23 mouse cellular contexts compared by ENCODE assay signal in genomic region chr16:85149509-85149871, GRCm38 (mm10). TPM values are rescaled to one million over a fixed set of nuclear protein-coding genes. Genes with fewer than 3 reads are reported as not detected.
A peak's percentile ranks its signal among the peaks of the same experiment; 100 is the strongest.
DNase-seq lines count a peak whose midpoint lies in the region; ATAC-seq and TF ChIP-seq lines count a peak whose summit lies in the region.
"Had no signal": no experiment of that assay in that cellular context is flagged by ENCODE, and none has a peak within 500 bp of the region (broad histone marks: within the 10 kb centered on the region; RNA-seq: fewer than 3 reads in every experiment).

No protein-coding gene starts in this region.

- H3K36me3 ChIP-seq in heart, postnatal 0 days (replicated peaks; ENCODE audit: control insufficient read depth, insufficient read depth, low read length) = no peaks in the 10 kb centered on the region
- no peaks in the 10 kb centered on the region for H3K36me3 ChIP-seq in heart, embryonic 10.5 days
- H3K36me3 ChIP-seq: embryonic facial prominence, embryonic 12.5 days; liver, embryonic 13.5 days; stomach, embryonic 15.5 days had no signal

- no peak for TF ChIP-seq EP300 in heart, postnatal 0 days (IDR thresholded peaks at IDR 0.05; ENCODE audit: low read depth)

- peak; percentile 84 for DNase-seq in heart, adult 11 months
- DNase-seq in heart, postnatal 4 days = no peak
- no peak for DNase-seq in heart, postnatal 0 days (ENCODE audit: low spot score)
- DNase-seq in heart, embryonic 10.5 days (ENCODE audit: low spot score) = no peak
- no peak for DNase-seq in layer of hippocampus, adult 2 months (ENCODE audit: low spot score in 2 of 2)
- DNase-seq in layer of hippocampus, adult 18-20 months (ENCODE audit: low spot score in 2 of 2) = no peak
- DNase-seq in natural killer cell, adult 2 months (ENCODE audit: low spot score in 2 of 2) = no peak
- DNase-seq: adrenal gland, adult 2 months; cerebellum, adult 18-20 months; cerebellum, postnatal 25 days; gastrocnemius, postnatal 10 days; liver, embryonic 13.5 days; lung, adult 2 months; lung, postnatal 36 days; thymus, postnatal 36 days had no signal

- no peaks in the 10 kb centered on the region for H3K9me3 ChIP-seq in heart, postnatal 0 days (replicated peaks; ENCODE audit: control insufficient read depth, low read length)
- no peaks in the 10 kb centered on the region for H3K9me3 ChIP-seq in heart, embryonic 10.5 days
- H3K9me3 ChIP-seq: embryonic facial prominence, embryonic 12.5 days; hindbrain, embryonic 10.5 days; liver, embryonic 13.5 days; stomach, embryonic 15.5 days had no signal

- H3K4me2 ChIP-seq in heart, postnatal 0 days (ENCODE audit: low read depth, low read length) = no peak overlapping the region
- H3K4me2 ChIP-seq: embryonic facial prominence, embryonic 12.5 days; liver, embryonic 13.5 days; stomach, embryonic 15.5 days had no signal

- ATAC-seq in heart, postnatal 0 days (ENCODE audit: insufficient read depth, low read depth) = no peak
- ATAC-seq: forebrain, embryonic 14.5 days had no signal

- H3K27me3 ChIP-seq in heart, postnatal 0 days (ENCODE audit: control insufficient read depth, insufficient read depth, low read length) = no peaks in the 10 kb centered on the region
- H3K27me3 ChIP-seq in heart, embryonic 10.5 days (ENCODE audit: insufficient read depth, poor library complexity, severe bottlenecking) = no peaks in the 10 kb centered on the region
- H3K27me3 ChIP-seq: embryonic facial prominence, embryonic 12.5 days; liver, embryonic 13.5 days; stomach, embryonic 15.5 days had no signal

- no peak overlapping the region for H3K4me3 ChIP-seq in heart, postnatal 0 days (ENCODE audit: low read depth, low read length)
- no peak overlapping the region for H3K4me3 ChIP-seq in heart, embryonic 10.5 days
- H3K4me3 ChIP-seq in layer of hippocampus, adult 2 months = no peak overlapping the region
- H3K4me3 ChIP-seq in embryonic fibroblast, embryonic 13.5 days (ENCODE audit: insufficient read depth, low read length) = no peak overlapping the region
- H3K4me3 ChIP-seq: embryonic facial prominence, embryonic 12.5 days; erythroblast, embryonic 14.5 days; hindbrain, embryonic 10.5 days; left cerebral cortex, adult 2 months; liver, embryonic 13.5 days; stomach, embryonic 15.5 days had no signal

- peaks cover 55% of the 10 kb centered on the region for H3K4me1 ChIP-seq in heart, postnatal 0 days (ENCODE audit: control insufficient read depth, insufficient read depth)
- H3K4me1 ChIP-seq in heart, embryonic 10.5 days = peaks cover 71% of the 10 kb centered on the region
- peaks cover 25% of the 10 kb centered on the region for H3K4me1 ChIP-seq in embryonic fibroblast, embryonic 13.5 days (ENCODE audit: control insufficient read depth, insufficient read depth, low read length)

- no peak overlapping the region for H3K9ac ChIP-seq in heart, postnatal 0 days (replicated peaks; ENCODE audit: low read depth, low read length)
- H3K9ac ChIP-seq: embryonic facial prominence, embryonic 12.5 days; liver, embryonic 13.5 days; stomach, embryonic 15.5 days had no signal

- TF ChIP-seq CTCF in heart, postnatal 0 days (IDR thresholded peaks at IDR 0.05; ENCODE audit: low read depth) = no peak
- no peak for TF ChIP-seq CTCF in layer of hippocampus, adult 2 months (conservative IDR thresholded peaks at IDR 0.05)
- no peak for TF ChIP-seq CTCF in embryonic fibroblast, embryonic 13.5 days (IDR thresholded peaks at IDR 0.05; ENCODE audit: borderline replicate concordance, insufficient read depth, low read length)

- H3K27ac ChIP-seq in heart, postnatal 0 days (ENCODE audit: low read depth) = peak overlapping the region; percentile 83
- H3K27ac ChIP-seq in heart, embryonic 10.5 days = no peak overlapping the region; the same call in 1 of the 2 replicates
- peak overlapping the region; percentile 72; the same call in 1 of the 2 replicates for H3K27ac ChIP-seq in layer of hippocampus, adult 2 months
- peak overlapping the region; percentile 92 for H3K27ac ChIP-seq in embryonic fibroblast, embryonic 13.5 days (ENCODE audit: insufficient read depth, low read length)
- H3K27ac ChIP-seq: embryonic facial prominence, embryonic 12.5 days; hindbrain, embryonic 10.5 days had no signal

- no peak for TF ChIP-seq POLR2A in embryonic fibroblast, embryonic 13.5 days (IDR thresholded peaks at IDR 0.05; ENCODE audit: low read depth, low read length)

- 67% methylated on average over 1 of the region's 1 CpGs for WGBS in heart, postnatal 0 days
- 88% methylated on average over 1 of the region's 1 CpGs for WGBS in heart, embryonic 10.5 days

RNA-seq across cellular contexts. Expression of gene App, which starts 24.1 kb away (rescaled TPM):
- 100 to 1,000 TPM; 241 to 243 TPM for total RNA-seq in heart, postnatal 4 days (2021)
- 139 and 171 TPM in 2 replicates for total RNA-seq in heart, postnatal 0 days (2014; rRNA removed; ENCODE audit: low replicate concordance)
- 119 and 122 TPM in 2 replicates for polyA plus RNA-seq in heart, postnatal 0 days (2015; fragmentation: Nextera tagmentation; extraction: Ambion mirVana)
- polyA plus RNA-seq in heart, embryonic 10.5 days (2016; fragmentation: Nextera tagmentation; extraction: Ambion mirVana) = 144 and 151 TPM in 2 replicates
- total RNA-seq in layer of hippocampus, adult 2 months (2021) = 1,000 to 10,000 TPM; 1,175 to 1,228 TPM
- 1,000 to 10,000 TPM; 1,310 to 1,337 TPM for total RNA-seq in layer of hippocampus, adult 18-20 months (2021)
- polyA plus RNA-seq in embryonic fibroblast, embryonic 13.5 days (2011; ENCODE audit: insufficient read length, low read depth, missing spikeins) = 740 and 800 TPM in 2 replicates
- total RNA-seq: MEL had no signal
